Mouse (Mus musculus): ENCODE measurements around the gene Cacng1.

The Cacng1 gene

DNA sequence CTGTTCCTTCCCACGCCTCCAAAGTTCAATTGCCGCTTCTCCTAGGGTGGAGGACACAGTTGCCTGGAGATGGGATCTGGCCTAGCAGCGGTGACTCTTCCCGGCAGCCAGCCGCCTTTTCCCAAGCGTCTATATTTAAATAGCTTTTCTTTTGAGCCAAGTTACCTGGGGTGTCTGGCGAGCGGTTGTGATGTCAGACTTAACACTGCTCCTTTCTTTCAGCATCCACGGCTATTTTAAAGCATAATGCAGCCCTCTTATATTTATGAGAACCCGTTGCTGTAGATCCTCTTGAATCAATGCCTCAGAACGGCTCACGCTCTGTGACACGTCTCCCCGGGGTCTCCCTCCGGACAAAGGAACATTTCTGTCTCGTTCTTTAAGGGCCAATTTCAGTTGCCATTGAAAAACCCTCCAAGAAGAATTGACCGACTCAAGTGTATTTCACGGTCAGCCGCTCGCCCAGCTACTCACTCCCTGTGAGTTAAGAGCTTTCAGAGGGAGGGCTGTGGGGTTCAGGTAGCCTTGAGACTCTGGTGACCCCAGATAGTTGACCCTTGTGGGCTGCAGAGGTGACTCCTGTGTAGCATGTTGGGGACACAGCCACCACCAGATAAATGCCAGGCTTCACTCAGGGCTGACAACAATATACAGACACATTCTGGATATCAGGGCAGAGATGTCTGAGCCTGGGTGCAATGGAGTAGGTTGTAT lies 8.3 kb downstream of the Cacng1 start:
- DNase-seq, result no peak

DNA sequence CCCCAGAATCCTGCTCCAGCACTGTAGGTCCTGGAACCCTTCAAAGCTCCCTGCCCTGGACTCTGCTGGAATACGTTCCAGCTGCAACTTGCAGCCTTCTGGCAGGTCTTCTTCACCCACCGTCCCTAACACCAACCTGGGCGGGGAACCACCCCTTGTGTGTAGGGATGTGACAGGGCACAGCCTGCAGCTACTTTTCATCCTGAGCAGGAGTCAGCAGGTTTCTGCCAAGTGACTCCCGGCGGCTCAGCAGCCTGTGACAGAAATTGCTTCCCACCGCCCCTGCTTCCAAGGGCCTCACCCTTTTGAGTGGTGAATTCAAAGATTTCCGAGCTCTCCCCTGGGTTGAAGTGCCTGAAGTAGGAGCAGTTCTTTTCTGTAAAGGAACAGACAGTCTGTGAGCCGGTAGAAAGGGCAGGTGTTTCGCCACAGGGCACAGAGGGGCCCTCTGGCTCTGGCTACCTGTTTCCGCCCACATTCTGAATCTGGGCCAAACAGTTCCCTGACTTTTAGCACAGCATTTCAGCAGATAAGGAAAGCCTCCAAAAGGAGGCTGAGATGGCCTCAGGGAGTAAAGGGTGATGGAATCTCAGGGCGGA lies 10.7 kb downstream of the Cacng1 start:
- DNase-seq, result peak; percentile 53 to 60

DNA sequence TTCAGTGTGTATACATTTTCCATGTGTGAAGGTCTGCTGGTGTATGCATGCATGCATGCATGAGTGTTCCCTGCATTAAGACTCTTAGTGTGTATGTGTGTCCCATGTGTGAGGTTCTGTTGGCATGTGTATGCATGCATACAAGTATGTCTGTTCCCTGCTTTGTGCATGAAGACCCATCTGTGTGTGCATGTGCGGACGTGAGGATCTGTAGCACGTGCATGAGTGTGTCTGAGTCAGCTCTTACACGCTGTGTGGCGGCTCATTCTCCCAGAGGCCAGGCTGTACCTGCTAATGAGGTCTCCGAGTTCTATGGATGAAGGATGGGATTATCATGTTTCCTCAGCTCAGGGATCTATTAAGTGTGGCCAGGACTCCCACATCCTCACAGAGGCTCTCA lies 11.3 kb downstream of the Cacng1 start:
- no peak for DNase-seq

DNA sequence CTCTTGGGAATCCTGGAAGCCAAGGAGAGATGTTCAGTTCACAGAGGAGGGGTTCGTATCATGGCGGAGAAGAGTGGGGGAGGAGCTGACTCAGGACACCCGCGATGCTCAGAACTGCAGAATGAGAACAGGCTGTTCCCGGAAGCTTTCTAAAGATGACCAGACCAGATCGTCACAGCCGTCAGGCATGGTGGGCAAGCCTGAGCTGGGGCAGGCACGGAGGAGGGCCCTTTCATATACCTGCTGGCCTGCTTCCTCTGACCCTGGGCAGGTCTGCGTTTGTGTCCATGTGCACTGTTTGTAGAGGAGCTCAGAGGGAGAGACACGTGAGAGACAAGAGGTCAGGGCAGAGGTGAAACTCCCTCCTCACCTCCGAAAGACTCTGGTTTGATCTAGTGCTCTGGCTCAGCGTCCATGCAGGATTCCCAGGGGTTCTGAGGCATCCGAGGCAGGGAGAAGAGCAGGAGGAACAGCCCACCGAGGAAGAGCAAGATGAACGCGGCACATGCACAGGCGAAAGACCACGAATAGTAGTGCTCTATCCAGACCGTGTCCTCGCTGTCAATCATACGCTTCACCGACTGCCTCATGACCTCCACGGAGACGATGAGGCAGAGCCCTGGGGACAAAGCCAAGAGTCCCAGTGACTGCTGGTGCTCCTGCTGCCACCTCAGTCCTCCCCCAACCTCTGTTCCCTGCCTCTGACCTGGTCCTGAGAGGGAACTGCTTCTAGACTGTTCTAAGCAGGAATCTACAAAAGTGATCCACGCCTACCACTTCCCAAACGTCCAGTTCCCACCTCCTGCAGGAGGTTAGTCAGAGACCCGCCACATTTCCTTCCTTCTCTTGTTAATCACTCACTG lies 12.8 kb downstream of the Cacng1 start:
- DNase-seq, result peak in 1 of 2 experiments; percentile 10

DNA sequence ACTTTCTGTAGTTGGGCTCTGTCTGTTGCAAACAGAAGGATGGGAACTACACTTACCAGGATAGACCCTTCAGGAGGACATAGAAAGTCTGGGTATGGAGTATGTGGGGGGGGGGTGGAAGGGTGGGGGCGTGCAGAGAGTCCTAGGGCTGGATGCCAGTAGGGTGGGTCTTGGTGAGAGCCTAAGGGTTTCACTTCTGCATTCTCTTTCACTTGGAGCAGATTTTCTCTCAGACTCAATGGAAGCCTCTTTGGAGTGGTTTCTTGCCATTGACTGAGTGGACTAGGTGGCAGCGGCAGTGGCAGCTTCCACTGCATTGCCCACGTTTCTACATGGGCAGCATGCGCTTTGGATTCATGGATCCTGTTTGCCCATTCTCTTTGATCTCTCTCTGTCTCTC lies 16.4 kb downstream of the Cacng1 start:
- no peak for DNase-seq

DNA sequence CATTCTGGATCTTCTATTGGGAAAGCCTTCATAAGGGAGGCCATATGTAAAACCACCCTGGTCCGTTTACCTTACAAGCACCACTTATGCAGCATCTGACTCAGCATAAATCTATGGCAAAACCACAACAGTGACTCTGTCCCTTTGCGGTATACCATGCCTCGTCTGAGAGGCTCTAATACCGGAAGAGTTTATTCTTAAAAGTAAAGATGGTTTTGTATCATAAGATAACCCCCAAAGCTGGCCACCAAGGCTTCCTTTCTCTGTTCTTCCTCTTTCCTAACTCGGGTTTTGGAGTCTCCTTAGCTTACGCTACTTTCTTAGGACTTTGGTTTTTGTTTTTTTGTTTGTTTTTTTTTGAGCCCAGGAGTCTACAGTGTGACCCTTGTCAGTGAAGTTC lies 23.0 kb downstream of the Cacng1 start:
- DNase-seq, result no peak

DNA sequence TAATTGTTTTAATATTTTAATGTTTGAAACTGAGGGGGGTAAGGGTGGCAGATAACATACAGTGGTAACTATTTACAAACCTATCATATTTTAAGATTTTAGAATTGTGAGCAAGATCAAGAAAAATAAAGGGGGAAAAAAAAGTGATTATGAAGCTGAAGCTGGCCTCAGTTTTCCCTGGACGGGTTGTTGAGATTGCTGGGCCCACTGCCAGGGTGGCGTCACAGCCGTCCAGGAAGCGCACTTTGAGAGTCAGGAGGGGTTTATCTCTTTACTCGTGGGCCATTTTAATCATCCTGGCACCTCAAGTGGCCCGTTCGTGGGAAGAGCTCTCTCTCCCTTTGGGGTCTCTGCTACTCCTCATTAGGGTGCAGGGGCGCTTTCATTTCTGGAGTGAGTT lies 24.8 kb downstream of the Cacng1 start:
- DNase-seq, result no peak

DNA sequence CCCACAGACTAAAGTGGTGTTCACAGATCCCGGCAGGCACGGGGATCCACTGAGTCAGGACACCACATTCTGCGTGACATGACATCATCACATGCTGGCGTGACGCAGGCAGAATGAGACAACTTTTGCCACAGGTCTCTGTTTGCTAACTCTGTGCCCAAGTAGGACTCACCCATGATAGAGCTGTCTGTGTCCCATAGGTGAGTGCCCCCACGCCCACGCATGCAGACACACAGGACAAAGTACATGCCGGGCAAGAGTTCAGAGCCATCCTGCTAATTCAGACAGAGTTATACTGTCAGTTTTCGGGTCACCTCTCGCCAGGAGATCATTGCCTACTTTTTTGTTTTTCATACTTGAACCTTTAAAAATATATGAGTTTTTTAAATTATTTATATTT lies 27.8 kb downstream of the Cacng1 start:
- no peak for DNase-seq

DNA sequence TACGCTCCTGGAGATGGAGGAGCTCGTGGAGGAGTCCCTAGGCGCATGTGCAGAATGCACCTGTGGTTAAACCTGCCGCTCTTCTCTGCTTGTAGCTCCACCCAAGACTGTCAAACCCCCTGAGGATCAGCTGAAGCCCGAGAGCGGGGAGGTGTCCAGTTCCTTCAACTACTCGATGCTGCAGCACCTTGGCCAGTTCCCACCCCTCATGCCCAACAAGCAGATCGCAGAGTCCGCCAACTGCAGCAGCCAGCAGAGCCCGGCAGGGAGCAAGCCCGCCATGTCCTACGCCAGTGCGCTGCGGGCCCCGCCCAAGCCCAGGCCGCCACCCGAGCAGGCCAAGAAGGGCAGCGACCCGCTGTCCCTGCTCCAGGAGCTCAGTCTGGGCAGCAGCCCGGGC lies 30.0 kb downstream of the Cacng1 start:
- DNase-seq, result no peak

DNA sequence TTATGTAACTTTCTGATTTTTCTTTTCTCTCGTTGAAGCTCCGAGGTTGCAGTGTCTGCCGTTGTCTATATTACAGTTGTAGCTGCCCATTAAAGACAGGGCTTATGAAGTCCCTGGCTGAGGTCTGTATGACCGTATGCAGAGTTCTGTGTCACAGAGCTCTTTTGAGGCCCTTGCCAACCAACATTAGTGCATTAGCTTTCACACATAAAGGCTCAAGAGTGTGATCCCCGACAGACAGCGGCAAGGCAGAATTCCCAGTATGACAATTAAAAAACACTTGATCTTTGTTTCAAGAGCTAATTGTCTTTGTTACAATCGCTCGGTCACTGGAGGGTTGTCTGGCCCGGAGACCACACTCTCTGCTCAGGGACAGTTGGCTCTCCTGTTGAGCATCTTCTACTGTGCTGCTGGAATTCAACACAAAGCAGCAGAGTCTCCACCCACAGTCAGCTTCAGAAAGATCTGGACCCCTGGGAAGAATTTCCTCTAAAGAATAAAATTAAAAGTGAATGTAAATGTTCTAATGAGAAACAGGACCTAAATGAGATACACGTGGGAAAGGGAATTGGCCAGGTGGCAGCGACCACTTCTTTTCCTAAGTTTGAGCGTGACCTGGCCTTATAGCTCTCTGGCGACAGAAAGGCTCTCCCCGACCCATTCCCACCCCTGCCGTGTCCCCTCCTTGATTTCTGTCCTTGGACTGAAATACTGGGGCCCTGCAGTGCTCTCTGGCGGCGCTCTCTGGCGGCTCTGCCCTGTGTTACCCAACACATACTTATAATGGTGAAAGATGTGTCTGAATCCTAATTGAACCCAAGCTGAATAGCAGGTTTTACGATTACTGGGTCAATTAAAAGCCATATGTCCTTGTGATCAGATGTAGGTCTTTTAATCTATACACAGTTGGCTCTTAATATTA lies 32.5 kb downstream of the Cacng1 start:
- DNase-seq, result no peak

DNA sequence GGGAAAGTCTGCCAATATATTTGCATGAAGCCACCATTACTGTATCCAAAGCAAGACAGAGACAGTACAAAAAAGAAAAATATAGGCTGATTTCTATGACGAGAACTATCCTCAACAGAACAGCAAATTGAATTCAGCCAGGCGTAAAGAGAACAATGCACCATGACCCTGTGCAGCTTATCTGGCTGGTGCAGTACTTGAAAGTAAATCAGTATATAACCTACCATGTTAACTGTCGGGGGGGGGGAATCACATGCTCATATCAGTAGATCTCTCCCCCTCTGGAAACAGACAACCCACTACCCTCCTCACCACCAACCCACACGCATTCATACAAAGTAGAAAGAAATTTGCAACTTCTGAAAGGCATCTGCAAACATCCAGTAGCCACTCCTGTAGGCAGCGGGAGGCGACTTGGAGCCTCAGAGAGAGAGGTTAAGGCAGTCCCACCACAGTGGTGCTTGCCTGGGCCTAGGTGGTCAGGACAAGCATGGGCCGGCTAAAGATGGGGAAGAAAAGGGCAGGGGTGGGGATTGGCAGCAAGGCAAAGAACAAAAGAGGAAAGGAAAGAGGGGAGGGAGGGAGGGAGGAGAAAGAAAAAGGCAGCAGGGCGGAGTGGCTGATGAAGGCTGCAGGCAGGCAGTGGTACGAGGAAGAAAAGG lies 33.5 kb downstream of the Cacng1 start:
- DNase-seq, result no peak

DNA sequence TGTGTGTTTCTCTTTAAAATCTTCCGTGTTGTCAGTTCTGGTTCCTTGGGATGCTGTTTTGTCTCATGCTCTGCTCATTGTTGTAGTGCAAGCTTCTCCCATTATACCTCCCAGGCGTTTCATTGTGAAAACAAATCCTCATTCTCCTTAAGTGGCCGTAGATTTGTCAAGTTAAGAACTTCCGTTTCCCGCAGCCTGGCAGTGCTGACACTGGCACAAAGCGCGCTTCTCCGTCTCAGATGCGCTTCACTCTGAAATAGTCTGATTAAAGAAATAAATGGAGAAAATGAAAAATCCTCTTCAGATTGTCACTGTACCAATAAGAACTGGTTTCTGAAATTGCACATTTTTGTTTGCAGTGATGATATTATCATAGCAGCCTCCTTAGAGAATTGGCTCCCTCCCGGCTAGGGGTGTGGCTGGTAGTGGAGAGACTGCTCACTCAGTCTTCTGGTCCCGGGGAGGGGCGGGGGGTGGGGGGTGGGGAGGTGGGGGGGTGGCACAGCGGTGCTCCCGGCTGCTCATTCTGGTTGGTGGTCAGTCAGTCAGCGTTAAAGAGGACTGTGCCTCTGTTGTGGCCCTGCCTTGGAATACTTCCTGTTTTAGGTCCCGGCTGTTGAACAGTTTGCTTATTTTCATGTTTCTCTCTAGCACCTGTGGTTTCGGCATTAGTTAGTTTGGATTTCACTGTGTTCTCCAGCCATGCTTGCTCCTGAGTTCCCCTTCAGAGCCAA lies 39.9 kb downstream of the Cacng1 start:
- DNase-seq, result no peak

DNA sequence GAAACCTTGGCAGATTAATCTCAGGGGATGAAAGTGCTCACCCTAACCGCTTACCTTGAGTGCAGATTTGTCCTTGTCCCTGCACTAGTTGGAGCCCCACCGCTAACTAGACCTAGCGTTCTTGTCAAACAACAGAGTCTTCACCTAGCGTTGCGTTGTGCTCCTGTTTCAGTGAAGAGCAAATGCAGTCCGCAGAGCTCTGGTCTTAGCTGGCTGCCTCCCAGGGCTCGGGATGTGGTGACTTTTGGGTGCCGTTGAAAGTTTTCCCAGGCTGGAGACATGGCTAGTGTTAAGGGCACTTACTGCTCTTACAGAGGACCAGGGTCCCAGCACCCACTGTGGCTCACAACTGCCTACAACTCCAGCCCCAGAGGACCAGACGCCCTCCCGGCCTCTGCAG lies 41.1 kb downstream of the Cacng1 start:
- DNase-seq, result no peak

DNA sequence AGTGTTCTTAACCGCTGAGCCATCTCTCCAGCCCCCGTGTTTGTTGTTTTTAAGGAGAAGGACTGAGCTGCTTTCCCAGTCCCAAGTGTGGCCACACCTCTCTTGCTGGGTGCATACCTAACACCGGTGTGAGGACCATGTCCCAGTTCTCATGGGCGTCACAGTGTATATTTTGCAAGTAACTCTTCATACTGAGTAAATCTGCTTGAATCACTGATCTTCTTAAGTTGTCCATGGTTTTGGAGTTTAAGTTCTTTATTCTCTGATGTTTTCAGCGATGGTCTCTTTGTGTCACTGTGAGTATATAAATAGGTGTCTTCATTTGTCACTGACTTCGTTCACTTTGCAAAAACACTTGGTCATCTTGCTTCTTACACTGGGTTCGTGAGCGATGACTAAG lies 41.7 kb downstream of the Cacng1 start:
- DNase-seq, result no peak

DNA sequence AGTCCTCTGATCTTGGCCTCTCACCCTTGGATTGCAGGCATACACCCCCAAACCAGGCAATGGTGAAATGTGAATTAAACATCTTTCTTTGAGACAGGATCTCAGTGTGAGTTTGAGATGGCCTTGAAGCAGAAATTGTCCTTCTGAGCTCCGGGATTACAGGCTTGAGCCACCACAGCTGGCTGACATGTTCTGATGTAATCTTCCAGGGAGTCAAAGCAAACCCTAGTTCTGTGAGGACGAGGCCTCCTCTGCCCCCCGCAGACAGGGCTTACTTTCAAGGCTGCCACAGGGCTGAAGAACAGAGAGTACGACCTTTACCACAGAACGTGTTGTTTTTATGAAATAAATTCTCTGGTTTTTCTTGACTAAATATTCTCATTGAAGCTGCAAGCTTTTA lies 42.3 kb downstream of the Cacng1 start:
- no peak for DNase-seq

DNA sequence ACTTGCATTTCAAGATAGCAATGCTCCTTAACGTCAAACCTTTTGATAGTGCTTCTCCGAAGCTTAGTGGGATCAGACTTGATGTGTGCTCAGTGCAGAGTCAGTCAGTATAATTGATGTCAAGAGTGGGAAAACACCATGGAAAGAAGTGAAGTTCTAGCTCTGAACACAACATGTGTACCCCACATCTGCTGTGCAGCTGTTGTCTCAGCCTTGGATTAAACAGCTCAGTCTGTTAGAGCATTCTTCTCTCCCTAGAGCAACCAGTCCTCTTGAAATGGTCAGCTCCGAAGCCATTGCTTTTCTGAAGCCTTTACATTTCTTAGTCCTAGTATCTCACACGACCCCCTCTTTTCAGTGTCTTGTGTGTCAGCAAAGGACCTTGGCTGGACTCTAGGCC lies 47.3 kb downstream of the Cacng1 start:
- DNase-seq, result no peak

DNA sequence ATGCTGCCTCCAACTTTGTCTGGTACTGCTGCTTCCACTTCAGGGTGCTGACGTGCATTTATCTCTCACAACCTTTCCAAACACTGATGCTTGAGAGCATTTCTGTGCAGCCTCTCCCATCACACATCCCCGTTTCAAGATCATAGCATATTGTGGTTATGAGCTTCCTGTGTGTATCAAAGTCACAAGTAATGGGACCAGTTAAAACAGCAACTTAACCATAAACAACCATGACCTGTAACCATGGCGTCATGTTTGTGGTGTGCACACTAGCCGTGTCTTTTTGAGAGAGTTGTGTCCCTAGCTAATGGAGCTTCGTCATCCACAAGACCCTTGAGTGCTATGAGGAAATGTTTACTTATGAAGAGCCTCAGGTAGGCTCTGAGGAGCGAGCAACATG lies 48.1 kb downstream of the Cacng1 start:
- no peak for DNase-seq

DNA sequence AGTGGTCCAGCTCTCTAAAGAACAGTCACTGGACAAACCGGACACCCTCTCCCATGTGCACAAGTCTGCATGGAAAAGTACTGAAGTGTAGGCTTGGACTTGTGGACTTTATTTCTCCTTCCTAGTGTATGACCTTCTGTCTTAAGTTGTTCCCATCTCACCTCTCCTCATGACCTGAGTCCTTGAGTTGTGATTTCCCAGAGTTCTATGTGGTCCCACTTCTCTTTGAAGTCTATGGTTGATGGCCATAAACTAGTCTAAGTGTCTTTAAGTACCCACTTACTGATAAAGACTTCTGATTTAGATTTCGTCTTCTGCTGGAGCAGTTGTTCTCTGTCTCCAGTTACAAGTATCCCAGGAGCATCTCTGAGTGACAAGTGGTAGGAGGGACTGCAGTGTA lies 48.8 kb downstream of the Cacng1 start:
- no peak for DNase-seq

DNA sequence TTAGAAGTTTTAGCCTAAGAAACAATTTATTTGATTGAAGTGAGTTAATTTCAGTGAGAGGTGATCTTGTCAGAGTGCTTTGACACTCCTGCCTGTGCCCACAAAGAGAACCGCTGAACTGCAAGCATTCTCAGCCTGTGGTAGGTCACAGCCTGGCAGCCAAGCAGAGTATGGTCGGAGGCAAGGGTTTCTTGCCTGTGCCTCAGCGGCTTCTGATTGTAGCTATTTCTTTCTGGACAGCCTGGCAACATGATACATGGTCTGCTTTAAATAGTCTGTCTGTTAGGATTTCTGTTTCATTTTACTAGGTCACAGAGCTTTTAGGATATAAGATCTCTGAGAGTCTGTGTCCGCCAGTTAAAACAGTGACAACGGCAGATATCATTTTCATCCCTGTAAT lies 53.7 kb downstream of the Cacng1 start:
- DNase-seq, result no peak

DNA sequence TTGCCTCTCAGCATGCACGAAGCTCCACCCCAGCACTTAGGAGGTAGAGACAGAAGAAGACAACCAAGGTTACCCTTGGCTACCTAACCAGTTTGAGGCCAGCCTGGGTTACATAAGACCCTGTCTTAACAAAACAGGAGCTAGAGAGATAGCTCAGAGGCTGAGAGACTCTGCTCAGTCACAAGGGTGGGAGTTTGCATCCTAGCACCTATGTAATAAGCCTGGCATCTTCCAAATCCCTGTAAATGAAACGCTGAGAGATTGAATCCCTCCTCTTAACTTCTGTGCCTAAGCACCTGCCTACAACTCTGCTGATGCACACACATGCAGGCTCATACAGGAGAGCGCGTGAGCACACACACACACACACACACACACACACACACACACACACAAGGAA lies 55.9 kb downstream of the Cacng1 start:
- no peak for DNase-seq

DNA sequence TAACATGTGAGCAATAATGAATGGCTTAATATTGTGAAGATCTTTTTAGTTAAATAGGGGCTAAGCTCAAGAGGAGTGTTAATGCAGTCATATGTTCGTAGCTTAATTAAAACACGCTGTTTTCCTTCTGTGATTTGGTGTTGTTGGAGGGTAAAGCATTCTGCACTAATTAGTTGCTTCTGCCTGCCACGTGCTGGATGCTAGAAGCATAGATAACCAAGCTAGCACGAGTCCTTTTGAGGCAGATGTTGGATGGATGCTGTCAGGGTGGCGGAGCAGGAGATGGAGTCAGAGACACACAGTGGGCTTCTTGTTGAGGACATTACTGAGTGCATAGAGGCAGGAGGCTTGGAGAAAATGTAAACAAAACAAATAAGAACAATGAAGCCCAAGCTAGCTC lies 59.2 kb downstream of the Cacng1 start:
- DNase-seq, result no peak

DNA sequence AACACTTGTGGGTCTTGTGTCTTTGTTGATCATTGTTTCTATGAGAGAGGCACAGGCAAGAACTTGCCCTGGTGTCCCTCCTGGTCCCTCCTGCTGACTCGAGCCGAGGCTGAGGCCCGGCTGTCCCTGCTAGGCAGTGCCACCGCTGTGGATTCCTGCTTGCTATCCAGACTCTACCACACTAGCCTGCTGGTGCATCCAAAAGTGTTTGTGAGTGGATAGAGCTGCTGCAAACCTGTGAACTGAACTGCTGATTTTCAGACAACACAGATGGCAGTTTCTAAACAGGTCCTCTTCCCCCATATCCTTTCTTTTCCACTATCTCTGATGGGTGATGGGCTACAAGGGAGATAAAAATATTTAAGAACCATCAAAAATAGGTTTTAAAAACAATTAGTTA lies 60.8 kb downstream of the Cacng1 start:
- no peak for DNase-seq
